Mouse (Mus musculus): ENCODE data around the gene Rad9b.

The Rad9b gene

GRCm38 (mm10) chr5:122310699-122311098 lies 43.3 kb downstream of the Rad9b start:
- DNase-seq, result no peak

- no peak for DNase-seq
These were observed 47.5 kb downstream of the Rad9b start for GRCm38 (mm10) chr5:122306536-122306935.

- no peak for DNase-seq
These were observed 48.6 kb downstream of the Rad9b start for GRCm38 (mm10) chr5:122305472-122305871.

GRCm38 (mm10) chr5:122304541-122304940 lies 49.5 kb downstream of the Rad9b start:
- no peak for DNase-seq

GRCm38 (mm10) chr5:122303937-122304336 lies 50.1 kb downstream of the Rad9b start:
- DNase-seq, result no peak

GRCm38 (mm10) chr5:122302810-122303745 lies 51.0 kb downstream of the Rad9b start:
- DNase-seq, result no peak

- DNase-seq, result no peak
These were observed 53.9 kb downstream of the Rad9b start for GRCm38 (mm10) chr5:122300071-122300518.

GRCm38 (mm10) chr5:122295113-122295935 lies 58.7 kb downstream of the Rad9b start:
- no peak for DNase-seq

GRCm38 (mm10) chr5:122294219-122294735 lies 59.8 kb downstream of the Rad9b start:
- no peak for DNase-seq

GRCm38 (mm10) chr5:122293131-122293530 lies 60.9 kb downstream of the Rad9b start:
- DNase-seq, result no peak

- DNase-seq, result no peak
These were observed 62.3 kb downstream of the Rad9b start for GRCm38 (mm10) chr5:122291553-122292339.

GRCm38 (mm10) chr5:122291149-122291548 lies 62.9 kb downstream of the Rad9b start:
- no peak for DNase-seq

GRCm38 (mm10) chr5:122288147-122288811 lies 65.8 kb downstream of the Rad9b start:
- DNase-seq, result no peak

GRCm38 (mm10) chr5:122287026-122287425 lies 67.0 kb downstream of the Rad9b start:
- DNase-seq, result no peak

GRCm38 (mm10) chr5:122286191-122286590 lies 67.8 kb downstream of the Rad9b start:
- no peak for DNase-seq

- DNase-seq, result no peak
These were observed 68.3 kb downstream of the Rad9b start for GRCm38 (mm10) chr5:122285767-122286150.

- peak; percentile 38 for DNase-seq
These were observed 68.8 kb downstream of the Rad9b start for GRCm38 (mm10) chr5:122285029-122285766.

GRCm38 (mm10) chr5:122284183-122285028 lies 69.6 kb downstream of the Rad9b start, which contains the start of gene Pptc7:
Gene Pptc7 (plus strand): TSS chr5:122284365.
- DNase-seq, result peak; percentile 97

- DNase-seq, result no peak
These were observed 70.2 kb downstream of the Rad9b start for GRCm38 (mm10) chr5:122283828-122284182.

GRCm38 (mm10) chr5:122280827-122281462 lies 73.1 kb downstream of the Rad9b start:
- no peak for DNase-seq

Data from right cerebral cortex, postnatal 4 days (tissue).